Mouse (Mus musculus) cerebellum, postnatal 36 days (tissue): Measurements from ENCODE around the gene Clec2d.
"Not testable (repeated sequence)": the region's sequence is repeated elsewhere in the genome, so short reads cannot be mapped to it uniquely, and the experiment has no call there.

Source experiments
- DNase-seq, 2 experiments: peaks; one replicate each; pipeline ENCODE4 v3.0.0; 2021 to 2022; ENCODE audit warnings: mixed read lengths in 2 of 2

Clec2d gene

DNA sequence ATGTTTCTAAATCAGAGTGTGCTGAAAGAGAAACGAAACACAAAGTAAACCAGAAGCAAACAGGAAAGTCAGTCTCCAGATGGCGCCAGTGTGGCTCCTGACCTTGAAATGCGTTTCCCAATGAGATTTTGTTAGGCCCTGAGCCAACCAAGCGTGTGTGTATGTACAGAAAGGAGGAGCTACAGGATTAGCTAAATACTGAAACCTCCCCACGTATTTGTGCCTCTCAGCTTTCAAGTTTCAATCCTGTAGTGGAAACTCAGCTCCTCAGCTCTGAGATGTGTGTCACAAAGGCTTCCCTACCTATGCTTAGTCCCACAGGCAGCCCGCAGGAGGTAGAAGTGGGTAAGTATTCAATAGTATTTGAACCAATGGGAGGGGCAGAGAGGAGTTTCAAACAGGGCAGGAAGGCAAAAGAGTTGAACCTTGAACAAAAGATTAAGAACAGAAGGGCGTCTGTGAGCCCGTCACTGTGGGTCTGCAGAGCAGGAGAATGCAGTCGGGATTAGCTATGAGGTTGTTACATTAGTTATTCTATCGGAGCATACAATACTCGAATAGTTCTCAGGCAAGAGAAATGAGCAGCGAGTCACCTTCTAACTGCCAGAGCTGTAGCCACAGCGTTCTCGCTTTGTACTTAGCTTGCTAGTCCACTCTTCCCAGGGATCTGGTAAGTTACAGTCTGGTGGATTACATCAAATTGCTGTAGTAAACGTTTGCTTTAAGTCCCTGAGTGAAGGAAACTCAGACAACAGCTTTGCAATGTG is at the start of gene Clec2d:
Gene Clec2d, plus strand, starts transcription at position 213 of the 767 bp plus-strand sequence.
- DNase-seq: peak; percentile 9 to 12

DNA sequence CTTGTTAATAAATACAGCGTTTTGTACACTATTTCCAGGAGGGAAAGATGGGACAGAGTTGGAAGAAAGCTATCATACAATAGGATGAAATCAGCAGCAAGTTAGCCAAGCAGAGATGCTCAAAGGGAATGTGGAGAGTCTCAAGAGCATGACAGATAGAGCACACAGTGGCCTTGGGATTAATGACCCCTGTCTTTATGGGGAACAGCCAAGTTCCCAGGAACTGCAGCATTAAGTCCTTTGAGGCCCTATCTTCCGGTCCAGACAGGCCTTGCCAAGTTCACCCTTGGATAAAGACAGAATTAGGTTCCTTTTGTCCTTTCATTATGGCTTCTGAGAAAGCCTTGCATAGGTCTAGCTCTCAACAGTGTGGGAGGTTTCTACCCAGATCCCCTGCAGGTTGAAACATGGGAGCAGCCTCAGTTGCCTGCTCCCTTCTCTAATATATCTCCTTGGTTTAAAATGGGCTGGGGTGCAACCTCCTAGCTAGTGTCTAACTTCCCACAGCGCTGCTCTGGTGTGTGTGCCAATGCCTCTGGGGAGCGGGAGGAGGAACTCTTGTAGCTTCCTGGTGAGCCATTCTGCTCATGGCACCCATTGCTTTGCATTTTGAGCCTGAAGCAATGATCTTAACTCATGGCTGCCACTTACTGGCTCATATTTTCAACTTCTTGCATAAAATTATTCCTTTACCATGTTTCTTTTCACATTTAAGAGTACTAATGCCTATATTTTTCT is 47.6 kb upstream of the Clec2d start:
- DNase-seq: no peak

DNA sequence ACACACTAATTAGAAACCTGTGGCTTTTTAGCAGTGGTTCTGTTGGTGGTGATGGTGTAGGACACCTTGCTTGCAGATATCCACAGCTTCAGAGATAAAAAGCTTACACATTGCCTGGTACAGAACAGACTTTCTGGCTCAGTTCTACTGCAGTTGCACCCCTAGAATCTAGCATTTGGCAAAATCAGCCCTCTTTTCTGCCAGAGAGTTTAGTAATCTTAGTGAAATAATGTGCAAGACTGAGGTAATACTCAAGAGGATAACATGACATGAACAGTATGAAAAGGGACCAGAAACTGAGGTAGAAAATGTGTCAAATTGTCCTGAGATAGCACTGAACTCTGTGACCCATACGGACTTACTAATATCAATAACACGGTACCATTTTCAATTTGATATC is 33.6 kb upstream of the Clec2d start:
- DNase-seq: no peak

DNA sequence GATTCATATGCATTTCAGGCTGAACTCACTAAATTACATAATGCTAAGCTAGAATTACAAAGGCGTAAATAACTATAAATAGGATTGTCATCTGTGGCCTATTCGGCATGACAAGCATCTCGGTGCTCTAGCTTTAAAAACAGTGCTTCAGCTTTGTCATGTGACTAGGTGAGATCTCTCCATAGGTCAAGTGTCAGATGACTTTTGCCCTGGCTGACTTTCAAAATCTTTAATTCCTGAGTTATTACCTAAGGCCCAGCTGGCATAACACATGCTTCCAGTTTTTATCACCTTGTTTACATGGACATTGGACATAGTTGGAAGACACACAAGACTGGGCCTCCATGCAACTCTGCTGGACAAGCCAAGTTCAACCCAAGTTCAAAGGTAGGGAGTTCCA is 20.3 kb upstream of the Clec2d start:
- no peak for DNase-seq

DNA sequence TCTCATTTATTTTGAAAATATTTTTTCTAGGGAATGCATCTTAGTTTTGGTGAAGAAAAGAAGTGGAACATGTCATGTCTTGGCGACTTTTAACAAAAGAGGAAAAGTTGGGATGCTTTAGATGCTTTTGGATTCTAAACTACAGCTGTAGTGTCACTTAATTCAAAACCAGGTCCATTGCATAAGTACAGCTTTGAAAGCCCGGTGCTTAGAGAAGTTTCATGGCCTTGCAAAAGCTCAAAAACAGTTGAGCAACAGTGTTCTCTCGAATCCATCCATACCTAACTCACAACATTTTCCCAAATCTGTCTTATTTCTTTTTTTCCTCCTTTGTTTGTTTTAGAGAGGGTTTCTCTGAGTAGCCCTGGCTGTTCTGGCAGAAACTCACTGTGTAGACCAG is 19.3 kb upstream of the Clec2d start:
- DNase-seq: no peak

DNA sequence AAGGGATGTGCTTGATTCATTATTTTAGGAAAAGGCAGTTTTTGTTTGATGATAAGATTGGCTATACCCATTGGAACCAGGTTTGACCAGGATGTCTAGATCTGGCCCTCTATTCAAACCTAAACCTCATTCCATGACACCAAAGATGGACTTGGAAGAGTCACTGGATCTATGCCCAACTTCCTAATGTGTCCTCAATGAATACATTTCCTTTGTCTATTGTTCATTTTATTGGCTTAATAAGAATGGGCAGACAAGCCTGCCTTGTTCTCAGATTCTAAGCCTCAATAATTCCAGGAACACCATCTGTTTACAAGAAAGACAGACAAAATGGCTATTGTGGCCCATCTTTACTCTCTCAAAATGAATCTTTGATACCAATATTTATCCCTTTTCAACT is 18.5 kb upstream of the Clec2d start:
- DNase-seq: no peak

DNA sequence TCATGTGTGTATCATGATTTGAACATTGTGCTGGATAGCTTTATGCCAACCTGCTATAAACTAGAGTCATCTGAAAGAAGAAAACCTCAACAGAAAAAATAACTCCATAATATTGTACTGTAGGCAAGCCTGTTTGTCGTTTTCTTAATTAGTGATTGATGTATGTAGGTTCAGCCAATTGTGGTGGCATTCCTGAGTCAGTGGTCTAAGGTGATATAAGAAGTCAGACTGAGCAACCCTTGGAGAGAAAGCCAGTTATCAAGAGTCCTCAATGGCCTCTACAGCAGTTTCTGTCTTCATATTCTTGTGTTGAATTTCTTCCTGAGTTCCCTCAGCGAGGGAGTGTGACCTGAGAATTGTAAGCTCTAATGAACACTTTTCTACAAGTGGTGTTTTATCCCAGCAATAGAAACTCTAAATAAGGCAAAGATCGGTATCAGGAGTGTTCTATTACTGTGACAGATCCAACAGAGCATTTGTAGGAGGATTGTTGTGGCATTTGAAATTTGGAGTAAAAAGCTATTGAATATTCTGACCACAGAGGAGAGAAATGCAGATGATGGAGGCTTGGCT is 17.7 kb upstream of the Clec2d start:
- no peak for DNase-seq

DNA sequence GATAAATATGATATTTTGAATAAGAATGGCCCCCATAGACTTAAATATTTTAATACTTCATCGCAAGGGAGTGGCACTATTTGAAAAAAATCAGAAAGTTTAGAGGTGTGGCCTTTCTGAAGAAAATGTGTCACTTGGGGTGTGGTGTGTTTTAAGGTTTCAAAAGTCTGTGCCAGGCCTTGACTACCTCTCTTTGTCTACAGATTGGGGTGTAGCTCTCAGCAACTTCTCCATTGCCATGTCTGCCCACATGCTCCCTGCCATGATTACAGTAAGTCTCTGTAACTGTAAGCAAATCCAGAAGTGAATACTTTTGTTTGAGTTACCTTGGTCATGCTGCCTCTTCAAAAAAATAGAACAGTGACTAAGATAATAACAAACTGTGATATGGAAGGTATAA is 16.8 kb upstream of the Clec2d start:
- no peak for DNase-seq

DNA sequence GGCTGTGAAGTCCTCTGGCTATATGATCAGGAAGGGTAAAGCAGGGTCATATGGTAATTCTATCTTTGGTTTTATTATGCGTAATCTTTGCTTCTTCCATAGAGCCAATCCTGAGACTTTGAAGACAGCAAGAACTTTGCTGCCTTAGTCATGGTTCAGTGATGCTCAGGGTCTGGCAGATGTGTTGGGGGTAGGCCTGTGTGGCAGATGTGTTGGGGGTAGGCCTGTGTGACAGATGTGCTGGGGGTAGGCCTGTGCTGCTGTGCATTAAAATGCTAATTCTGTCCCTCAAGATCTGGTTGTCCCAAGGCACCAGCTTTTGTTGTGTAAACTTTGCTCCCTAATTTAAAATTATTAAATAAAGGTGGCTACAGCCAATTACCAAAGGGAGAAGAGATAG is 9.5 kb upstream of the Clec2d start:
- no peak for DNase-seq

DNA sequence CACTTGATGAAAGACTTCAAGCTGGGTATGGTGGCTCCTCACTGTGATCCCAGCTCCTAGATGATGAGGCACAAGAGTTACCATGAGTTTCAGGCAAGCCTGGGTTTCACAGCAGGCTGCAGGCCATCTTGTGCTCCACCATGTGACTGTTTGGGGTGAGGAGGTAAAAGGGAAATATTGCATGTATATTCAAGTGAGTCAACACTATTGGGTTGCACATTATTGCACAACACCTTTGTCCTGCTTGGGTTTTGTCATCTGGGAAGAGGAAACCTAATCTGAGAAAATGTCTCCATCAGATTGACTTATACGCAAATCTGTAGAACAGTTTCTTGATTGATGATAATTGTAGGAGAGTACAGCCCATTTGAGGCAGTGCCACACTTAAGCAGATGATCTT is 8.7 kb upstream of the Clec2d start:
- no peak for DNase-seq

DNA sequence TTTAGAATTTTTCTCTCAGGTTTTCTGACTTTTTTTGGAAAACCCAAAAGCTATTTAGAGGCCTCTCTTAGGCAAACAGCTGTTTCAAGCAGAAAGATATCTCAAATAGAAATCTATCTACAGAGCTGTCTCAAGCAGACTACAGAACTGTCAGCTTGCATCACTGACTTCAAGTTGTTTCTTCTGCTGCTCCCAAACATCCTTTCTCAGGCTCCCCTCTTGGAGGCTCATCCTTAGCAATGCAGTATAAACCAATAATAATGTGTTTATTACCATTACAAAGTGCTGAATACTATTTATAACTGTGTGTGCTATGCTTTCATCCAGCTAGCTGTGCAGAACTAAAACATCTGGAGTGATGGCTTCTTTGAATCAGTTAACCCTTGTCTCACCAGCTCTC is 5.6 kb upstream of the Clec2d start:
- DNase-seq: no peak

DNA sequence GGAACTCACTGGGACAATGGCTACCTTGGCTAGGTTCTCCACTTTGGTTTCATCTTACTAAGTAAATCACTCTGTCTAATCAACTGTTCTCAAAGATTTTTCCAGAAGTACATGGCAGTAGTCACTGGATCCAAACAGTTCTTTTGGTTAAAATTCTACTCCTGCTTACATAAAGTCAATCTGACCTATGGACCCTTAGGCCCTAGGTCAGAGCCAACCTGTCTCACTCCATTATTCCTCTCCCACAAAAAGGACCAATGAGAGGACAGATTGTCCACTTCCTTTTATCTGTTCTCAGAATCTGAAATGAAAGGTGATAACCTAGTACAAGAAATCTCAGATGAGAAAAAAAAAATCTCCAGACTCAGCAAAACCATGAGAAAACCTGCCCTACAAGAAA is 4.8 kb upstream of the Clec2d start:
- no peak for DNase-seq

DNA sequence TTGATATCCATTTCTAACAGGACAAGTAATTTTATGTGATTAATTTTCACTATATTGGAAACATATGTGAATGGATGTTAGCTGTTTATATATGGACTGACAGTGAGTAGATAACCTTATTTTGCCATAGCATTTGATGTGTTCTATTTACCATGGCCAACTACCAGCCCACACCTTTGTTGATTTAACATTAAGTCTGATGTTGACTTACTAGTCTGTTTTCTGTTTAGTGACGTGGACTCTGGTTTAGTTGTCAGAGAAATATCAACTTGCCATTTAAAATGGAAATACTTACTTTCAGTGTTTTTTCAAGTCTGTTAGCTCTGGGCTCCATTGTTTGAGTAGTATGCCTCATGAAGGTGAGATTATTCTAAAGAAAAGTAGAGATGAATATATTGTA is 3.8 kb upstream of the Clec2d start:
- DNase-seq: no peak

DNA sequence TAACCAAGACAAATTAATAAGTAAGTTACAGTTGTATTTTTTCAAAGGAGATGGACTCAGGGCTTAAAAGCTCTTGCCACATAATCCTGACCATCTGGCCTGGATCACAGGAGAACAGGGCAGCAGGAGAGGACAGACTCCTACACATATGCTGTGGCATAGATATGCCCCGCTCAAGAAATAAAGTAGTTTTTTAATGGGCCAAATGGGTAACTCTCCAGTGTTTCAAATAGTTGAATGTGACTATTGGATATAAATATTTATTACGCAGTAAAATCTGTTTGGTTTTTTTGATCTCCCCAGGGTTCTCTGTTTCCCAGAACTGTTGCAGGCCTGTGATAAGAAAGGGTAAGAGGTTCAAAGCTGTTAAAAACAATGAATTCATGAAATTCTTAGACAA is 1.1 kb upstream of the Clec2d start:
- DNase-seq: no peak

DNA sequence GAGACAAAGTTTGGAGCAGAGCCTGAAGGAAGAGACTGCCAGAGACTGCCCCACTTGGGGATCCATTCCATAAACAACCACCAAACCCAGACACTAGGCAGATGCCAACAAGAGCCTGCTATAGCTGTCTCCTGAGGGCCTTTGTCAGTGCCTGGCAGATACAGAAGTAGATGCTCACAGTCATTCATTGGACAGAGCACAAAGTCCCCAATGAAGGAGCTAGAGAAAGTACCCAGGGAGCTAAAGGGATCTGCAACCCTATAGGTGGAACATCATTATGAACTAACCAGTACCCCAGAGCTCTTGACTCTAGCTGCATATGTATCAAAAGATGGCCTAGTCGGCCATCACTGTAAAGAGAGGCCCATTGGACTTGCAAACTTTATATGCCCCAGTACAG is 584 bp upstream of the Clec2d start:
- not testable (repeated sequence) for DNase-seq

DNA sequence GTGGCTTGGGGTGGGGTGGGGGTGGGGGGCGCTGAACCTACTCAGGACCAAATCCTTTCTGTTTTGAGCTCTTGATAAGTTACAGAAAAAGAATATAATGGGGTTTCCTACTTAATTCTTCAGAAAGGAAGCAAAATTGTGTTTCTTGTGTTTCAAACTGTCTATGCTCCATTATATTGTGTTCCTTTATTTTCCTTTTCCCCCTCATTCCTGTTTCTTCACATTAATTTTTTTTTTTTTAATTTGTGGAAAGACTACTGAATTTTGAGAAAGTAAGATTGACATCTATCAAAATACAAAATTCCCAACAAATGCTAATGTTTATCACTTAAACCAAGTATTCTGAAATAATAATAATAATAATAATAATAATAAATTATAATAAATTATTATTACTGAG is 834 bp downstream of the Clec2d start:
- no peak for DNase-seq

DNA sequence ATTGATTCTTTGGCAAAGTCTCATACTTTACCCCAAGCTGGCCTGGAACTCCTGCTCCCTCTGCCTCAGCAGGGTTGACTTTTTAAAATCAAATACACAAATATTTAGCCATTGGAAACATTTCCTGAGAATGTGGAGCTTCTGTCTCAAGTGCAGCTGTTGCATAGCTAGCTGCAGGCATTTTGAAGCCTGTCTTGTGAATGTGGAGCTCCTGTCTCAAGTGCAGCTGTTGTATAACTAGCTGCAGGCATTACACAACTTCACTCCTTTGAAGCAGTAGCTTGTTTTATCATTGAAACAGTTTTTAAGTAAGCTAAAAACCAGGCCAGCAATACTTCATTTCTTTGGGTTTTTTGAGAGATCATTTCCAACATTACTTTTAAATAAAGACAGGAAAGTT is 1.3 kb downstream of the Clec2d start:
- no peak for DNase-seq

DNA sequence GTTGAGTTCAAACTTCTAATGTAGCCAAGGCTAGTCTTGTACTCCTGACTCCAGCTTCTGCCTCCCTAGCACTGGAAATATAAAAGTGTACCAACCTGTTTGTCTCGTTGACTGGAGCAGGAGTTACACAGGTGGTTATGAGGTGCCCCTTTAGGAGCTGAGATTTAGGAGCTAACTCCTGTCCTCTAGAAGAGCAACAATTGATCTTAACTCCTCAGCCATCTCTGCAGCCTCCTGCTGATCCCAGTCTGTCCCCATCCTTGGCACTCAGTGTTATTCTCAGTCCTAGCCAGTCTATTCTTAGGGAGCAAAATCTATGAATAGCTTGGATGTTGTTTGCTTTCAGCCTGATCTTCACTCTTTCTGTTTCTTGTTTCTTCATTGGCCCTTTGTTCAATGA is 2.1 kb downstream of the Clec2d start:
- DNase-seq: no peak

DNA sequence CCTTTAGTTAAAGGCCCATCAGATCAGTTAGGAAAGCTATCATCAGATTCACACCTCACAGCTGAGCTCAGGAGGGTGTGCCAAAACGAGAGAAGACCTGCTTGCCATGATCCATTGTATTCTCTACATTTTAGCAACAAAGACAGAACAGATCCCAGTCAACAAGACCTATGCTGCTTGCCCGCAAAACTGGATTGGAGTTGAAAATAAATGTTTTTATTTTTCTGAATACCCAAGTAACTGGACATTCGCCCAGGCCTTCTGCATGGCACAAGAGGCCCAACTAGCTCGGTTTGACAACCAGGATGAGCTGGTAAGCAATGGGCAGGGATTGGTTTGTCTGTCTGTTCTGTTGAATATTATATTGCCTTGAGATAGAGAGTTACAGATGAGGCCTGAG is 3.6 kb downstream of the Clec2d start:
- not testable (repeated sequence) for DNase-seq

DNA sequence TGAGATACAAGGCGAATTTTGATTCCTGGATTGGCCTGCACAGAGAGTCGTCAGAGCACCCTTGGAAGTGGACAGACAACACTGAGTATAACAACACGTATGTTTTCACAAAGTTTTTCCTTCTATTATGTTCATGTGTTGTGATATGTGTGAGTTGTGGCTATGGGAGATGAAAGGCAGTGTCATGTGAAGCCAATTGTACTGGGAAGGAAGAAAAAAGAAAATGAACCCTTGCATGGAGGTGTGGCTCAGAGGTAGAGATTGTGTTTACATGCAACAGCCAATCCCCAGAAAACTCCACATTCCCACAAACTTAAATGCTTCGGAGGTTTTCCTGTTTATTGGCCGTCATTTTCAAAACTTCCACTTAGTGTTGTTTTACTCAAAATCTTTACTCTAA is 4.4 kb downstream of the Clec2d start:
- no peak for DNase-seq

DNA sequence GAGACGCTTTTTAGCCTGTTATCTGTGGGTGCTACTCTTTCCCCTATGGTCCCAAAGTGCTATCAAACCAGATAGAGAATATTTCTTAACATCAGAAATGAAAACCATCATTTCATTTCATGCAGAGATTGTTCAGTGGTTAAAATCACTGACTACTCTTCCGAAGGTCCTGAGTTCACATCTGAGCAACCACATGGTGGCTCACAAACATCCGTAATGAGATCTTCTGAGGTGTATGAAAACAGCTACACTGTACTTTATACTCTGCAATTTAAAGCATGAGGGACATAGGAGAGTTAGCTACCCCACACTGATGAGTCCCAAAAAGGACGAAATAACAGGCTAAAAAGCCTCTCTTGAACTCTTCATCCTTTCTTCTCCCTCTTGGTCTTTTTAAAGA is 5.6 kb downstream of the Clec2d start:
- DNase-seq: no peak

DNA sequence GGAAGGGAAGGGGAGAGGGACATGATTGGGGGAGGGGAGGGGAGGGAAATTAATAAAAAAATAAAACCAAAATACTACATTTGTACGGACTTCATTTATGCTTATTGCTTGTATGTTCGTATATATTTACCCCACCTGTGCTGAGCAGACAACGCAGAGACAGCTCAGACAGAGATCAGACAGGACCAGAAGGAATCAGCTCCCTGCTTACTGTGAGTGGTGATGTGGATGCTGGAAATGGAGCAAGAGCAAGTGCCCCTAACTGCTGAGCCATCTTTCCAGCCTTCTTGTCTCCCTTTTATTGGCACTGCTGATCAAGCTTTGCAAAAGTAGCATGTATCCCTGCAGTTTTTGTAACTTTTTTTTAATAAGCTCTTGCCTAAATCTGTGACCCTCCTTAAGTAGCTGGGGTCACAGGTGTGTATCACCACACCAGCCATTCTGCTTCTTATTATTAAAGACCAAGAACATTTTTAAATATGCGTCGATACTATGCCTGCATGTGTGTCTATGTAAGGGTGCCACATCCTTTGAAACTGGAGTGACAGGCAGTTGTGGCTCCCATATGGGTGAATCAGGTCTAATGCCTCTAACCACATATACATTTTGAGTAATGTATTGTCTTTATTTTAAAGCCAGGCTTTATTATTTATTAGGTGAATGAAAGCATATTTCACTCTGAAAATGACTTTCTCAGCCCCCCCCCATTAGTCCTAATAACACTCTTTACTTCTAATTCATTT is 6.2 kb downstream of the Clec2d start:
- no peak for DNase-seq

DNA sequence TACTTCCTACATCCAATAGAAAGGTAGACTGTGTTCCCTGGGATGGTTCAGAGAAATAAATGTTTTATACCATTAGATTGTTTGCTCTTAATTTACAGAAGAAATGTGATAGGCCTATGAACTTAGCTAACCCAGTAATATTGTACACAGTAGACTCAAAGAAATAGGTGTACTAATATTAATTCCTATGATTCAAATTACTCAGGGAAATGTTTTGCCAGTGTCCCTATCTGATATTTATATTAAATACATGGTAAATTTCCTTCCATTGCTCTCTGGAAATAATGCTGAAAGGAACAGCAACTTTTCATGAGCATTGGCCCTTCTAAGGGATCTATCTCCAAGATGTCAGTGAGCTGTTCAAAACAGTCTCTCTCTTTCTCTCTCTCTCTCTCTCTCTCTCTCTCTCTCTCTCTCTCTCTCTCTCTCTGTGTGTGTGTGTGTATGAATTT is 6.8 kb downstream of the Clec2d start:
- DNase-seq: no peak
